Mouse (Mus musculus) ES-Bruce4 (cell line): ENCODE data around the gene Wdr47.

ENCODE experiments used
- CTCF ChIP-seq: IDR thresholded peaks from one replicate; pipeline ENCODE4 v1.8.1; 2011; ENCODE audit warnings: low read depth, low read length
- POLR2A ChIP-seq: IDR thresholded peaks from one replicate; pipeline ENCODE4 v1.8.1; 2011; ENCODE audit warnings: low read length; ENCODE audit not compliant: insufficient read depth

- TF ChIP-seq CTCF (no peak), POLR2A (no peak)
Measured at GRCm38 (mm10) chr3:108542299-108542698, 48.8 kb upstream of the Wdr47 start.
